In the genomic region with DNA sequence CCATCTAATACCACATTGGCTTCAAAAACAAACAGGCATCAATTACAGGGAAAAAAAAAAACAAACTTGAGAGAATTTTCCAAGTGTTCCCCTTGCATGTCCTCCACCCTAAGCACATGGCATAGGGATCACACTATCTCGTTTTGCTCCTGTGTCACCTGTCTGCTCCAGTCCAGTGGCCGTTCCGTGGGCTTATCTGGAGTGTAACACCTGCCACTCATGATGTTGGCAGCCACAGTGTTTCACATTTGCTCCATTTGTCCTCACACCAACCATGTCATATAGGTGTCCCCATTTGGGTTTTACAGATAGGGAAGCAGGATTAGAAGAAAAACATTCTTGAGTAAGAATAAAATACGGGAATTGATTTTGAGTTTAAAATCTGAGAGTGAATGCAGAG, we compare ENCODE assay signal across 16 mouse cellular contexts.
"Had no signal": no experiment of that assay in that cellular context is flagged by ENCODE, and none has a peak within 500 bp of the region (broad histone marks: within the 10 kb centered on the region; RNA-seq: fewer than 3 reads in every experiment).

No protein-coding gene starts in this region.

- DNase-seq: retina, postnatal 1 day; right cerebral cortex, adult 18-20 months; right cerebral cortex, postnatal 14 days; right cerebral cortex, postnatal 25 days; right cerebral cortex, postnatal 4 days; spleen, adult 18-20 months; thymus, adult 18-20 months; thymus, adult 2 months; thymus, postnatal 14 days; thymus, postnatal 25 days; thymus, postnatal 36 days; thymus, postnatal 4 days had no signal

- H3K9me3 ChIP-seq: neural tube, embryonic 13.5 days; neural tube, embryonic 15.5 days; stomach, embryonic 15.5 days had no signal

- H3K36me3 ChIP-seq: neural tube, embryonic 13.5 days; neural tube, embryonic 15.5 days; stomach, embryonic 15.5 days had no signal

- H3K27me3 ChIP-seq: neural tube, embryonic 13.5 days; neural tube, embryonic 15.5 days; stomach, embryonic 15.5 days had no signal

- H3K4me3 ChIP-seq: neural tube, embryonic 13.5 days; neural tube, embryonic 15.5 days; stomach, embryonic 15.5 days had no signal

- H3K4me1 ChIP-seq: stomach, embryonic 15.5 days had no signal

- H3K27ac ChIP-seq: neural tube, embryonic 13.5 days; neural tube, embryonic 15.5 days; stomach, embryonic 15.5 days; stomach, postnatal 0 days had no signal
